Comparison of ENCODE assay signal across 18 mouse cellular contexts in genomic region chr4:24609564-24609963, GRCm38 (mm10).
"Had no signal": no experiment of that assay in that cellular context is flagged by ENCODE, and none has a peak within 500 bp of the region (broad histone marks: within the 10 kb centered on the region; RNA-seq: fewer than 3 reads in every experiment).

No protein-coding gene starts in this region.

- H3K4me2 ChIP-seq: lung, embryonic 14.5 days; midbrain, embryonic 13.5 days; neural tube, embryonic 13.5 days; neural tube, embryonic 15.5 days had no signal

- ATAC-seq: midbrain, embryonic 13.5 days; midbrain, embryonic 16.5 days had no signal

- H3K36me3 ChIP-seq: midbrain, embryonic 13.5 days; neural tube, embryonic 13.5 days; neural tube, embryonic 15.5 days had no signal

- H3K27me3 ChIP-seq: midbrain, embryonic 13.5 days; neural tube, embryonic 13.5 days; neural tube, embryonic 15.5 days had no signal

- DNase-seq: lung, adult 18-20 months; lung, embryonic 14.5 days; lung, postnatal 10 days; lung, postnatal 4 days; retina, postnatal 1 day; right cerebral cortex, adult 18-20 months; right cerebral cortex, postnatal 25 days; right cerebral cortex, postnatal 4 days; spleen, adult 18-20 months; thymus, adult 18-20 months; thymus, postnatal 14 days; thymus, postnatal 36 days had no signal

- H3K9me3 ChIP-seq: midbrain, embryonic 10.5 days; midbrain, embryonic 13.5 days; neural tube, embryonic 13.5 days; neural tube, embryonic 15.5 days had no signal

- H3K27ac ChIP-seq: midbrain, embryonic 10.5 days; midbrain, embryonic 13.5 days; neural tube, embryonic 13.5 days; neural tube, embryonic 15.5 days had no signal

- H3K9ac ChIP-seq: lung, embryonic 14.5 days; midbrain, embryonic 13.5 days; neural tube, embryonic 13.5 days; neural tube, embryonic 15.5 days had no signal

- H3K4me3 ChIP-seq: midbrain, embryonic 10.5 days; midbrain, embryonic 13.5 days; myocyte; neural tube, embryonic 13.5 days; neural tube, embryonic 15.5 days had no signal

- H3K4me1 ChIP-seq: midbrain, embryonic 10.5 days; midbrain, embryonic 13.5 days; neural tube, embryonic 13.5 days; neural tube, embryonic 15.5 days had no signal
